Mouse (Mus musculus) embryonic fibroblast, embryonic 13.5 days (primary cell): ENCODE data around the gene Tdo2. TPM values are rescaled to one million over a fixed set of nuclear protein-coding genes. Genes with fewer than 3 reads are reported as not detected.

Experiments used
- H3K27ac ChIP-seq: 2 replicates; pipeline ENCODE4 v1.5.1; 2012; ENCODE audit warnings: low read length, control low read depth, inconsistent platforms; ENCODE audit not compliant: insufficient read depth
- H3K4me1 ChIP-seq: 2 replicates; pipeline ENCODE4 v1.6.1; 2011; ENCODE audit warnings: low read length; ENCODE audit not compliant: control insufficient read depth, insufficient read depth
- H3K4me3 ChIP-seq: 2 replicates; pipeline ENCODE4 v1.5.1; 2011; ENCODE audit warnings: mild to moderate bottlenecking, control low read depth, low read length; ENCODE audit not compliant: insufficient read depth
- CTCF ChIP-seq: IDR thresholded peaks from 2 replicates; pipeline ENCODE4 v1.5.1; 2011; ENCODE audit warnings: mild to moderate bottlenecking, control low read depth, low read length, moderate library complexity, borderline replicate concordance; ENCODE audit not compliant: insufficient read depth
- POLR2A ChIP-seq: IDR thresholded peaks from 2 replicates; pipeline ENCODE4 v1.6.1; 2011; ENCODE audit warnings: low read depth, mild to moderate bottlenecking, control low read depth, low read length, moderate library complexity
- polyA plus RNA-seq: library from polyadenylated mRNA; stranded (reverse); fragments of >200 nt; gene quantifications from 2 replicates; pipeline ENCODE4 v1.2.4, GENCODE M21; 2011; ENCODE audit warnings: low read depth; ENCODE audit not compliant: missing spikeins, insufficient read length

The Tdo2 gene
- not detected in 2 replicates for polyA plus RNA-seq

- Histone ChIP-seq H3K4me1 (no peaks in the 10 kb centered on the region), H3K27ac (no peak within 1 kb of the TSS), H3K4me3 (no peak within 1 kb of the TSS)
- TF ChIP-seq CTCF (no peak), POLR2A (no peak)
Measured at GRCm38 (mm10) chr3:81976102-81976501, at the start of gene Tdo2. TSS of gene Tdo2 (minus strand) at chr3:81976202.

- Histone ChIP-seq H3K4me1 (no peaks in the 10 kb centered on the region), H3K27ac (no peak overlapping the region), H3K4me3 (no peak overlapping the region)
- TF ChIP-seq CTCF, result no peak
- TF ChIP-seq POLR2A, result no peak
Measured at GRCm38 (mm10) chr3:82023065-82023464, 47.1 kb upstream of the Tdo2 start.

GRCm38 (mm10) chr3:82022421-82022920, 46.5 kb upstream of the Tdo2 start:
- TF ChIP-seq POLR2A, result no peak
- TF ChIP-seq CTCF, result no peak
- Histone ChIP-seq H3K4me1 (no peaks in the 10 kb centered on the region), H3K4me3 (no peak overlapping the region), H3K27ac (no peak overlapping the region)

- Histone ChIP-seq H3K4me1 (no peaks in the 10 kb centered on the region), H3K4me3 (no peak overlapping the region), H3K27ac (no peak overlapping the region)
- TF ChIP-seq POLR2A (no peak), CTCF (no peak)
Measured at GRCm38 (mm10) chr3:82014148-82014703, 38.2 kb upstream of the Tdo2 start.

GRCm38 (mm10) chr3:82007002-82007401, 31.0 kb upstream of the Tdo2 start:
- TF ChIP-seq POLR2A (no peak), CTCF (no peak)
- no peaks in the 10 kb centered on the region for H3K4me1 ChIP-seq
- no peak overlapping the region for H3K27ac ChIP-seq
- H3K4me3 ChIP-seq, result no peak overlapping the region

GRCm38 (mm10) chr3:81995988-81996387, 20.0 kb upstream of the Tdo2 start:
- Histone ChIP-seq H3K27ac (no peak overlapping the region), H3K4me3 (no peak overlapping the region), H3K4me1 (no peaks in the 10 kb centered on the region)
- TF ChIP-seq POLR2A, result no peak
- no peak for TF ChIP-seq CTCF

GRCm38 (mm10) chr3:81995371-81995770, 19.4 kb upstream of the Tdo2 start:
- TF ChIP-seq CTCF (no peak), POLR2A (no peak)

GRCm38 (mm10) chr3:81990531-81990930, 14.5 kb upstream of the Tdo2 start:
- Histone ChIP-seq H3K27ac (no peak overlapping the region), H3K4me1 (no peaks in the 10 kb centered on the region), H3K4me3 (no peak overlapping the region)
- TF ChIP-seq CTCF (no peak), POLR2A (no peak)

More at GRCm38 (mm10) chr3:81995371-81995770, 19.4 kb upstream of the Tdo2 start:
- no peak overlapping the region for H3K4me3 ChIP-seq
- H3K27ac ChIP-seq, result no peak overlapping the region
- H3K4me1 ChIP-seq, result no peaks in the 10 kb centered on the region

GRCm38 (mm10) chr3:81989692-81990141, 13.7 kb upstream of the Tdo2 start:
- TF ChIP-seq POLR2A (no peak), CTCF (no peak)
- Histone ChIP-seq H3K27ac (no peak overlapping the region), H3K4me1 (no peaks in the 10 kb centered on the region), H3K4me3 (no peak overlapping the region)

GRCm38 (mm10) chr3:81987628-81988027, 11.6 kb upstream of the Tdo2 start:
- H3K27ac ChIP-seq, result no peak overlapping the region
- no peak overlapping the region for H3K4me3 ChIP-seq
- no peak for TF ChIP-seq POLR2A
- no peak for TF ChIP-seq CTCF
- H3K4me1 ChIP-seq, result no peaks in the 10 kb centered on the region
